Mouse (Mus musculus) kidney, embryonic 14.5 days (tissue): ENCODE measurements at regions not wholly inside any gene's neighbourhood (a gene's known extent, or its start where the extent isn't known, plus 50 kb on each side); places are given as distances from the start of the nearest gene placed in this dataset.
A peak's percentile ranks its signal among the peaks of the same experiment; 100 is the strongest.
"Not testable (repeated sequence)": the region's sequence is repeated elsewhere in the genome, so short reads cannot be mapped to it uniquely, and the experiment has no call there.

Experiments used
- ATAC-seq: fragments of 200-750 bp; cut with Nextera tagmentation; 2 replicates; pipeline ENCODE4 v1.8.0; 2017; ENCODE audit warnings: moderate number of reproducible peaks, mild to moderate bottlenecking, moderate TSS enrichment, moderate library complexity; ENCODE audit not compliant: low FRiP score, low TSS enrichment
- H3K27ac ChIP-seq: fragments of 300-500 bp; sonication (generic); 2 replicates; pipeline ENCODE4 v1.5.1; 2014; ENCODE audit warnings: low read depth, mild to moderate bottlenecking, low read length, moderate library complexity, mixed read lengths
- H3K27me3 ChIP-seq: fragments of 300-500 bp; sonication (generic); 2 replicates; pipeline ENCODE4 v1.6.1; 2014; ENCODE audit warnings: mild to moderate bottlenecking, low read length; ENCODE audit not compliant: control insufficient read depth, insufficient read depth
- H3K36me3 ChIP-seq: fragments of 300-500 bp; sonication (generic); 2 replicates; pipeline ENCODE4 v1.6.1; 2014; ENCODE audit warnings: low read length, mixed read lengths; ENCODE audit not compliant: control insufficient read depth, insufficient read depth
- H3K4me1 ChIP-seq: fragments of 300-500 bp; sonication (generic); 2 replicates; pipeline ENCODE4 v1.6.1; 2014; ENCODE audit warnings: low read length, mixed read lengths; ENCODE audit not compliant: control insufficient read depth, insufficient read depth
- H3K4me2 ChIP-seq: fragments of 300-500 bp; sonication (generic); replicated peaks from 2 replicates; pipeline ENCODE4 v1.6.1; 2014; ENCODE audit warnings: low read depth, mild to moderate bottlenecking, low read length
- H3K4me3 ChIP-seq: fragments of 300-500 bp; sonication (generic); 2 replicates; pipeline ENCODE4 v1.5.1; 2014; ENCODE audit warnings: mild to moderate bottlenecking, low read length
- H3K9ac ChIP-seq: fragments of 300-500 bp; sonication (generic); 2 replicates; pipeline ENCODE4 v1.6.1; 2014; ENCODE audit warnings: low read depth, mild to moderate bottlenecking, low read length, moderate library complexity
- H3K9me3 ChIP-seq: fragments of 300-500 bp; sonication (generic); 2 replicates; pipeline ENCODE4 v1.6.1; 2016; ENCODE audit warnings: low read length; ENCODE audit not compliant: control insufficient read depth
- WGBS: fragments of 180-500 bp; shearing (Covaris S2); extraction: QIAGEN DNeasy Blood & Tissue Kit; methylation state at CpG from one replicate; pipeline ENCODE4 v1.1.7; 2014; 5-methylcytosine and 5-hydroxymethylcytosine counted together

DNA sequence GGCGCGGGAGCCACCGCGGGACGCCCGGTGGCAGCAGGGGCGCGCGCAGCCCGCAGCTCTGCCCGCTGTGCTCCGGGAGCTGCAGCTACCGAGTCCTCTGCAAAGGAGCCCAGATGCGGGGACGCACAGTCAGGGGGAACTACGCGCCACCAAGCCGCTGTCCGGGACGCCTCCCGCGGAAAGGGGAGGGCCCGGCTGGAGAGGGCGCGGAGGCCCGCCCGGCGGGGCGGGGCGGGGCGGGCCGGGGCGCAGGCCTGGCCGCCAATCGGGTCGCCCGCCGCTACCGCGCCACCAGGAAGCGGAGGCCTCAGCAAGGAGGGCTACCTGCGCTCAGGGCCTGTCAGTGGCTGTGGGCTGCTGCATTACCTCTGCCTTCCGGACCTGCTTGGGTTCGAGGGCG is 1156.9 kb downstream of the Gm10330 start:
- H3K4me1 ChIP-seq, H3K4me3 ChIP-seq, H3K27me3 ChIP-seq, H3K4me2 ChIP-seq, H3K36me3 ChIP-seq, H3K27ac ChIP-seq, H3K9me3 ChIP-seq, H3K9ac ChIP-seq: not testable (repeated sequence)
- WGBS, result no CpG with 5 or more reads among the region's 45 CpGs
- peak; percentile 64; the same call in 1 of the 2 replicates for ATAC-seq
